Mouse (Mus musculus) gastrocnemius, postnatal 4 days (tissue): ENCODE data around the gene Efr3b. TPM values are rescaled to one million over a fixed set of nuclear protein-coding genes. Genes with fewer than 3 reads are reported as not detected.

ENCODE experiments used
- DNase-seq, 2 experiments: peaks; one replicate each; pipeline ENCODE4 v3.0.0; 2021 to 2022; ENCODE audit warnings: low spot score in 2 of 2, mixed read lengths in 2 of 2
- total RNA-seq, 2 experiments: library from RNA; stranded (reverse); gene quantifications; 2 replicates each; pipeline ENCODE4 v1.2.3; 2021

The Efr3b gene
- total RNA-seq, 2 experiments from 2014 or later = 12.2 to 13.0 TPM

DNA sequence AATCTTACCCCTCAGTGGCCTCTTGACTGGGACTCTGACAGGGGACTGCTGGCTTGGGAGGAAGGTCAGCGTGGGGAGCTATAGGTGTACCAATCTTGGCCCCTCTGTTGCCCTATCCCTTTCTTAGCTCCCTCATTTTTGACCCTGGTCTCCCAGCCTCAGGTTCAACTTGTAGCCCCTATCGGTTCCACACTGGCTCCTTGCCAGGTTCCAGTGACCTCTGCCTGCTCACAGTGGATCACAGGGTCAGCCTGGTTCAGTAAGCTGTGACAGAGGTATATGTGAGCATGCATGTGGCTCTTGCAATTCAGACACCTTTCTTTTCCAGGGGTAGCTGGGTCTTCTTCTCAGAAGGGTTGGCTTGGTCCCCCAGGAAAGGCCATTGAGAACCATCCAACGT, 122.9 kb downstream of the Efr3b start:
- no peak for DNase-seq

Other genes starting within 250 kb of the Efr3b start
- gene Dnmt3a, start 232.9 kb downstream of the Efr3b start, total RNA-seq = 100 to 1,000 TPM; 155 to 169 TPM
- gene Pomc, start 84.0 kb downstream of the Efr3b start, total RNA-seq = under 1 TPM; 0.65 to 0.76 TPM
- 1 to 10 TPM; 7.0 to 8.9 TPM for gene Dnajc27, start 43.7 kb upstream of the Efr3b start, total RNA-seq
- gene Adcy3, start 94.2 kb upstream of the Efr3b start, total RNA-seq = 1 to 10 TPM; 9.4 to 10.0 TPM
- gene Ptrhd1, start 195.1 kb upstream of the Efr3b start, total RNA-seq = 1 to 10 TPM; 4.8 to 5.0 TPM
- gene Cenpo, start 195.4 kb upstream of the Efr3b start, total RNA-seq = 1 to 10 TPM; 8.0 to 8.2 TPM